Mouse (Mus musculus) brain, embryonic 14.5 days (tissue): Measurements from ENCODE around the gene H60c.

Source experiments
- CTCF ChIP-seq: fragments of 200-500 bp; IDR thresholded peaks from 2 replicates; pipeline ENCODE4 v1.5.1; 2012; ENCODE audit warnings: inconsistent platforms, mild to moderate bottlenecking, moderate library complexity, borderline replicate concordance; ENCODE audit not compliant: insufficient read depth, insufficient read length; ENCODE audit errors: extremely low read depth
- POLR2A ChIP-seq: fragments of 200-500 bp; IDR thresholded peaks from 2 replicates; pipeline ENCODE4 v1.6.1; 2012; ENCODE audit warnings: mild to moderate bottlenecking, inconsistent platforms, borderline replicate concordance; ENCODE audit not compliant: poor library complexity, insufficient read depth, insufficient read length, severe bottlenecking; ENCODE audit errors: extremely low read depth

DNA sequence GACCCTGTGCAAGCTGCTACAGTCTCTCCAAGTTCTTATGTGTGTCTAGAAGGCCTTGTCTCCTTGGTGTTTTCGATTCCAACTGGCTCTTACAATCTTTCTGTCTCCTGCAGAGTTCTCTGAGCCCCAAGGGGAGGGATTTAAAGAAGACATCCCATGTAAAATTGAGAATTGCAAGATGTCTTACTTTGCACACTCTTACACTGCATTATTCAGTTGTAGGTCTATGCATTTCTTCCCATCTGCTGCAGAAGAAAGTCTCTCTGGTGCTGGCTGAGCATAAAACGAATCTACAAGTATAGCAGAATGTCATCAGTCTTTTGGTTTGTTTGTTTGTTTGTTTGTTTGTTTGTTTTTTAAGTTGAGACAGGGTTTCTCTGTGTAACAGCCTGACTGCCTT is 26.4 kb upstream of the H60c start:
- TF ChIP-seq POLR2A (no peak), CTCF (no peak)
